Mouse (Mus musculus) thymus, postnatal 14 days (tissue): ENCODE results near the gene Sox12.
"Not testable (repeated sequence)": the region's sequence is repeated elsewhere in the genome, so short reads cannot be mapped to it uniquely, and the experiment has no call there.

ENCODE experiments used
- DNase-seq: peaks from one replicate; pipeline ENCODE4 v3.0.0; 2021

Gene Sox12

GRCm38 (mm10) chr2:152397680-152398435 lies at the start of gene Sox12:
Gene Sox12, minus strand, starts transcription at chr2:152398063.
- DNase-seq: peak; percentile 94

GRCm38 (mm10) chr2:152447461-152447860 lies 49.6 kb upstream of the Sox12 start:
- DNase-seq: no peak

- DNase-seq: no peak
Measured at GRCm38 (mm10) chr2:152446642-152447041, 48.8 kb upstream of the Sox12 start.

- DNase-seq: no peak
Measured at GRCm38 (mm10) chr2:152443281-152443680, 45.4 kb upstream of the Sox12 start.

GRCm38 (mm10) chr2:152442322-152442721 lies 44.5 kb upstream of the Sox12 start:
- DNase-seq: no peak

- DNase-seq: no peak
Measured at GRCm38 (mm10) chr2:152439833-152440232, 42.0 kb upstream of the Sox12 start.

- DNase-seq: no peak
Measured at GRCm38 (mm10) chr2:152438963-152439362, 41.1 kb upstream of the Sox12 start.

GRCm38 (mm10) chr2:152436983-152437860 lies 39.4 kb upstream of the Sox12 start:
- peak; percentile 83 for DNase-seq

GRCm38 (mm10) chr2:152436405-152436901 lies 38.6 kb upstream of the Sox12 start:
- DNase-seq: no peak

GRCm38 (mm10) chr2:152428481-152428880 lies 30.6 kb upstream of the Sox12 start:
- not testable (repeated sequence) for DNase-seq

- no peak for DNase-seq
Measured at GRCm38 (mm10) chr2:152427493-152427892, 29.6 kb upstream of the Sox12 start.

GRCm38 (mm10) chr2:152415786-152416185 lies 17.9 kb upstream of the Sox12 start:
- DNase-seq: no peak

GRCm38 (mm10) chr2:152415287-152415686 lies 17.4 kb upstream of the Sox12 start, which contains the start of gene 6820408C15Rik:
Gene 6820408C15Rik, plus strand, starts transcription at chr2:152415587.
- DNase-seq: no peak

- DNase-seq: peak; percentile 30
Measured at GRCm38 (mm10) chr2:152414591-152415165, 16.8 kb upstream of the Sox12 start, which contains the start of gene Zcchc3. Gene Zcchc3, minus strand, starts transcription at chr2:152415027.

GRCm38 (mm10) chr2:152413765-152414584 lies 16.1 kb upstream of the Sox12 start:
- peak; percentile 28 for DNase-seq

GRCm38 (mm10) chr2:152413158-152413764 lies 15.4 kb upstream of the Sox12 start:
- DNase-seq: no peak

GRCm38 (mm10) chr2:152412526-152413157 lies 14.8 kb upstream of the Sox12 start:
- DNase-seq: no peak

- no peak for DNase-seq
Measured at GRCm38 (mm10) chr2:152411471-152411870, 13.6 kb upstream of the Sox12 start.

GRCm38 (mm10) chr2:152410971-152411371 lies 13.1 kb upstream of the Sox12 start:
- DNase-seq: no peak

- no peak for DNase-seq
Measured at GRCm38 (mm10) chr2:152409781-152410180, 11.9 kb upstream of the Sox12 start.

- DNase-seq: peak; percentile 90
Measured at GRCm38 (mm10) chr2:152406126-152406525, 8.3 kb upstream of the Sox12 start.
